Mouse (Mus musculus): ENCODE data around the gene Tst.

GRCm38 (mm10) chr15:78382115-78382514, 23.6 kb downstream of the Tst start:
- TF ChIP-seq CTCF (IDR thresholded peaks at IDR 0.05; ENCODE audit: control insufficient read depth, insufficient read depth, low read length), result no peak
- TF ChIP-seq POLR2A (IDR thresholded peaks at IDR 0.05; ENCODE audit: borderline replicate concordance, control insufficient read depth, low read depth, low read length), result no peak

All from bone marrow, adult 2 months (tissue).